ENCODE assay signal across 8 mouse cellular contexts in the genomic region with DNA sequence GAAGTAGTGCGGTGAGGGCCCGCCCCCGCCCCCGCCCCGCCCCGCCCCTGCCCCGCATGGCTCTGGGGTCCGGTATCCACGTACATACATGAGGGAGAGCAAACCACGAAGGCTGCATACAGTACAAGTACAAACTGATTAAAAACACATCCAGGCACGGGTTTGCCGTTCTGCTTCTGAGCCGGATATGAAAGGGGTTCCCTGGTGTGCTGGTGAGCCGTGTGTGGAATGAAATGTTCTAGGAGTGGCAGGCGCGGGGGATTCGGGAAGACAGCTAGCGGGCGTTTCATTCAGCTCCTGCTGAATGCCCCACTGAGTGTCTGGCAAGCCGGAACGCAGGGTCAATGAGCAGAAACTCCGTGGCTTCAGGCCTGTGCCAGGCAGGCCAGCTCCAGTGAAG. TPM values are rescaled to one million over a fixed set of nuclear protein-coding genes. Genes with fewer than 3 reads are reported as not detected.
DNase-seq lines count a peak whose midpoint lies in the region; ATAC-seq and TF ChIP-seq lines count a peak whose summit lies in the region.

No protein-coding gene starts in this region.

- H3K27ac ChIP-seq in kidney, embryonic 14.5 days (ENCODE audit: low read depth, low read length), result no peak overlapping the region
- no peak overlapping the region for H3K27ac ChIP-seq in liver, embryonic 15.5 days (replicated peaks)

- 0 out of 2 replicates have a peak, but pooled peaks cover 5% of the 10 kb centered on the region for H3K4me1 ChIP-seq in kidney, embryonic 14.5 days (ENCODE audit: control insufficient read depth, insufficient read depth, low read length)
- no peaks in the 10 kb centered on the region for H3K4me1 ChIP-seq in liver, embryonic 15.5 days (replicated peaks)

- H3K4me2 ChIP-seq in kidney, embryonic 14.5 days (replicated peaks; ENCODE audit: low read depth, low read length), result peak overlapping the region; percentile 50
- peak overlapping the region; percentile 33 for H3K4me2 ChIP-seq in liver, embryonic 15.5 days

- no peak for DNase-seq in kidney, adult 9 months
- DNase-seq in brain, embryonic 14.5 days (ENCODE audit: low read depth), result peak; percentile 84
- peak; percentile 29 for DNase-seq in forelimb bud, embryonic 11.5 days (ENCODE audit: low read depth, low spot score)
- DNase-seq in natural killer cell, adult 2 months (ENCODE audit: low spot score in 2 of 2), result no peak
- no peak for DNase-seq in urinary bladder, adult 18-20 months (ENCODE audit: low spot score in 2 of 2)
- DNase-seq in c-Kit-positive CD71-positive TER-119-positive erythroid progenitor cells, embryonic 14.5 days (ENCODE audit: low spot score), result no peak

- H3K27me3 ChIP-seq in kidney, embryonic 14.5 days (ENCODE audit: control insufficient read depth, insufficient read depth, low read length), result no peaks in the 10 kb centered on the region
- peaks cover 27% of the 10 kb centered on the region for H3K27me3 ChIP-seq in liver, embryonic 15.5 days

- H3K4me3 ChIP-seq in kidney, embryonic 14.5 days (ENCODE audit: low read length), result peak overlapping the region; percentile 20
- H3K4me3 ChIP-seq in liver, embryonic 15.5 days (replicated peaks), result no peak overlapping the region

- H3K36me3 ChIP-seq in kidney, embryonic 14.5 days (ENCODE audit: control insufficient read depth, insufficient read depth, low read length), result no peaks in the 10 kb centered on the region
- H3K36me3 ChIP-seq in liver, embryonic 15.5 days (replicated peaks), result no peaks in the 10 kb centered on the region

- TF ChIP-seq CTCF in brain, embryonic 14.5 days (IDR thresholded peaks at IDR 0.05; ENCODE audit: borderline replicate concordance, extremely low read depth, insufficient read depth, insufficient read length), result no peak

- peak overlapping the region; percentile 13; the same call in 1 of the 2 replicates for H3K9ac ChIP-seq in kidney, embryonic 14.5 days (ENCODE audit: low read depth, low read length)
- no peak overlapping the region for H3K9ac ChIP-seq in liver, embryonic 15.5 days

- no peak for ATAC-seq in kidney, embryonic 14.5 days (ENCODE audit: low FRiP score, low TSS enrichment)
- ATAC-seq in liver, embryonic 15.5 days (ENCODE audit: insufficient read depth), result no peak

- no peak for TF ChIP-seq POLR2A in brain, embryonic 14.5 days (IDR thresholded peaks at IDR 0.05; ENCODE audit: borderline replicate concordance, extremely low read depth, insufficient read depth, insufficient read length, poor library complexity, severe bottlenecking)

- 3% methylated on average over 22 of the region's 22 CpGs for WGBS in kidney, embryonic 14.5 days
- WGBS in liver, embryonic 15.5 days (ENCODE audit: insufficient replicate concordance), result 7% methylated on average over 22 of the region's 22 CpGs

- H3K9me3 ChIP-seq in kidney, embryonic 14.5 days (ENCODE audit: control insufficient read depth, low read length), result no peaks in the 10 kb centered on the region
- H3K9me3 ChIP-seq in liver, embryonic 15.5 days (replicated peaks), result no peaks in the 10 kb centered on the region

RNA-seq across cellular contexts. Expression of gene Arhgap8, which starts 36.6 kb away (rescaled TPM):
- 8.7 and 10.2 TPM in 2 replicates for polyA plus RNA-seq in kidney, embryonic 14.5 days (2014; fragmentation: Nextera tagmentation; extraction: Ambion mirVana)
- 0.44 and 0.81 TPM in 2 replicates for polyA plus RNA-seq in brain, embryonic 14.5 days (2012; rRNA removed)
- polyA plus RNA-seq in liver, embryonic 15.5 days (2015; fragmentation: Nextera tagmentation; extraction: Ambion mirVana), result 0.40 and 0.43 TPM in 2 replicates

Comparison
In these comparisons a context has a peak if more than half of its experiments do, and no peak if none do; other contexts are left out.
1. DNase-seq: peak in brain, embryonic 14.5 days (single experiment) and forelimb bud, embryonic 11.5 days (single experiment); none in kidney, adult 9 months (single experiment), natural killer cell, adult 2 months (0 of 2), urinary bladder, adult 18-20 months (0 of 2) and c-Kit-positive CD71-positive TER-119-positive erythroid progenitor cells, embryonic 14.5 days (single experiment).